Mouse (Mus musculus): ENCODE results near the gene Arl11. TPM values are rescaled to one million over a fixed set of nuclear protein-coding genes. Genes with fewer than 3 reads are reported as not detected.
"Not testable (repeated sequence)": the region's sequence is repeated elsewhere in the genome, so short reads cannot be mapped to it uniquely, and the experiment has no call there.

Gene Arl11
- total and polyA plus RNA-seq, 3 experiments = not detected

DNA sequence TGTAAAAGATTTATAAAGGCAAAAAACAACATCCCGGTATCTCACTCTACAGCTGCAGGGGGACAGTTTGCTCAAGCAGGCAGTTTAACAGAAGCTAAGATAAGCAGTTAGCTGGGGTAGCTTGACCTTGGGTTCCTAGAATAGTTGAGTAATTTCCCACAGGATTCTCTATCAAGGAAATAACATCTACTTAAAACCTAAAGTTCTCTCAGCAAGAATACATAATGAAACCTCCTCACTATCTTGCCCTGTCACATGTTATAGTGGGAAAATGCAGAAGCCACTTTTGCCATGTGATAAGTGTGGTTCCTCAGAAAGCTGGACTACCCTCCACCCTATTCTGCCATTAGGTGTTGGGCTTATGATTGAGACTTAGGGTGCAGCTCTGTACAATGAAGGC lies 13.2 kb downstream of the Arl11 start:
- DNase-seq (ENCODE audit: low spot score) = no peak
- ATAC-seq (ENCODE audit: extremely low read depth, insufficient number of reproducible peaks, low FRiP score, poor library complexity, severe bottlenecking) = peak; percentile 60
- peaks cover 2% of the 10 kb centered on the region; the same call in 1 of the 2 replicates for H3K27me3 ChIP-seq (ENCODE audit: insufficient read depth, low read length)
- H3K36me3 ChIP-seq (replicated peaks) = no peaks in the 10 kb centered on the region
- no peak overlapping the region for H3K4me3 ChIP-seq (ENCODE audit: low read depth, low read length)
- TF ChIP-seq GATA2 (IDR thresholded peaks at IDR 0.05; ENCODE audit: borderline replicate concordance, low read depth, low read length) = no peak
- TF ChIP-seq GATA1 (IDR thresholded peaks at IDR 0.05; ENCODE audit: borderline replicate concordance, low read length) = no peak
- TF ChIP-seq POLR2AphosphoS5 (IDR thresholded peaks at IDR 0.05; ENCODE audit: insufficient replicate concordance, low read depth, low read length) = no peak
- no peak for TF ChIP-seq TAL1 (conservative IDR thresholded peaks at IDR 0.05; ENCODE audit: low read depth, low read length)
- no peak for TF ChIP-seq CTCF (IDR thresholded peaks at IDR 0.05; ENCODE audit: low read depth, low read length)
- no peaks in the 10 kb centered on the region; the same call in 1 of the 2 replicates for H3K9me3 ChIP-seq (replicated peaks)
- H3K4me1 ChIP-seq (ENCODE audit: insufficient read depth, low read depth, low read length) = peaks cover 18% of the 10 kb centered on the region

DNA sequence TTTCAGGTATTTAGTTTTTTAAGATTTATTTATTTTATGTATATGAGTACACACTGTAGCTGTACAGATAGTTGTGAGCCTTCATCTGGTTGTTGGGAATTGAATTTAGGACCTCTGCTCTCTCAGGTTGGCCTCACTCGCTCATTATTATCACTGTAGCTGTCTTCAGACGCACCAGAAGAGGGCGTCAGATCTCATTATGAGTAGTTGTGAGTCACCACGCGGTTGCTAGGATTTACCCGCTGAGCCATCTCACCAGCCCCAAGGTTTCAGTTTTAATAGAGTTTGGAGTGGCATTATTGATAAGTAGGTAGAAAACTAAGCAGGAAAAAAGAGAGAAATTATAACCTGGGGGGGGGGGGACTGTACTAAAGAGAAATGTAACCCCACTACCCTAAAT lies 17.5 kb downstream of the Arl11 start:
- not testable (repeated sequence) for H3K27me3 ChIP-seq (ENCODE audit: insufficient read depth, low read length); H3K9me3 ChIP-seq (replicated peaks); H3K4me3 ChIP-seq (ENCODE audit: low read depth, low read length); ATAC-seq (ENCODE audit: extremely low read depth, insufficient number of reproducible peaks, low FRiP score, poor library complexity, severe bottlenecking); H3K36me3 ChIP-seq (replicated peaks); DNase-seq (ENCODE audit: low spot score)
- peaks cover 10% of the 10 kb centered on the region for H3K4me1 ChIP-seq (ENCODE audit: insufficient read depth, low read depth, low read length)

DNA sequence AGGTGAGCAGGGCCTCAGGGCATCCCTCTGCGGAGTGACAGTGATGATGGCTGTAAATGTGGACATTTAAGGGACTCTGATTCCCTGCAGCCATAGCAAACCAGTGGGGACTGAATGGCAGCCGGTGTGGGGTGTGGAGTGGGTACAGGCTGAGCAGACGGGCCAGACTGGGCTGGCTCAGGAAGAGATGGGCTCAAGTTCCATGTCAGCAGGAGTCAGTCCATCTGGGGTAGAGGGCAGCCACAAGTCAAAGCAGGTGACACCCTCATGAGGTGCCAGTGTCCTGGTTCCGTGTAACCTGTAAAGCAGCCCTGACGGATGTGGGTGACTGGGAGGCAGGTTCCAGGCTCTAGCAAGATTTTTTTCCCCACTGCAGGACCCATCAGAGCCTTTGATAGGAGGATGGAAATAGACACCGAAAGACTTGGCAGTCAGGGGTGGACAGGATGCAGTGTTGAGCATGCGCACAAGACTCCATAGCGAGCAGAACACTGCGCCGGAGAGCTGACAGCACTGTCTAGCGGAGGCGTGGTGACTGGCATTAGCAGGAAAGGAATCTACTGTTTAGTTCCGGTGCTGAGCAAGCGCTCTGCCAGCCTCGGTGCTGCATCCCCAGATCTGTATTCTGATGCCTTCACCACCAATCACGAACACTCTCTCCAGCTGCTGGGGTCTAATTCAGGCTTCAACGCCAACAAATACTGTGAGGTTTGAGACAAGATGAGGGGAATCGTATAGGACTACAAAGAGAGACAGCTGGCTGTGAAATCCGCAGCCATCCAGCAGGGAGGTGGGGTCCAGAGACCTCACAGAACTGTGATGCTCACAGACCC lies 18.3 kb downstream of the Arl11 start:
- no peak for DNase-seq (ENCODE audit: low spot score)
- H3K4me1 ChIP-seq (ENCODE audit: insufficient read depth, low read depth, low read length) = peaks cover 10% of the 10 kb centered on the region
- H3K9me3 ChIP-seq (replicated peaks) = no peaks in the 10 kb centered on the region
- TF ChIP-seq CTCF (IDR thresholded peaks at IDR 0.05; ENCODE audit: low read depth, low read length) = no peak
- no peak for TF ChIP-seq GATA2 (IDR thresholded peaks at IDR 0.05; ENCODE audit: borderline replicate concordance, low read depth, low read length)
- no peak for TF ChIP-seq TAL1 (conservative IDR thresholded peaks at IDR 0.05; ENCODE audit: low read depth, low read length)
- no peak for TF ChIP-seq POLR2AphosphoS5 (IDR thresholded peaks at IDR 0.05; ENCODE audit: insufficient replicate concordance, low read depth, low read length)
- TF ChIP-seq GATA1 (IDR thresholded peaks at IDR 0.05; ENCODE audit: borderline replicate concordance, low read length) = no peak
- peaks cover 8% of the 10 kb centered on the region; the same call in 1 of the 2 replicates for H3K27me3 ChIP-seq (ENCODE audit: insufficient read depth, low read length)
- no peak overlapping the region for H3K4me3 ChIP-seq (ENCODE audit: low read depth, low read length)
- no peak for ATAC-seq (ENCODE audit: extremely low read depth, insufficient number of reproducible peaks, low FRiP score, poor library complexity, severe bottlenecking)
- no peaks in the 10 kb centered on the region for H3K36me3 ChIP-seq (replicated peaks)

DNA sequence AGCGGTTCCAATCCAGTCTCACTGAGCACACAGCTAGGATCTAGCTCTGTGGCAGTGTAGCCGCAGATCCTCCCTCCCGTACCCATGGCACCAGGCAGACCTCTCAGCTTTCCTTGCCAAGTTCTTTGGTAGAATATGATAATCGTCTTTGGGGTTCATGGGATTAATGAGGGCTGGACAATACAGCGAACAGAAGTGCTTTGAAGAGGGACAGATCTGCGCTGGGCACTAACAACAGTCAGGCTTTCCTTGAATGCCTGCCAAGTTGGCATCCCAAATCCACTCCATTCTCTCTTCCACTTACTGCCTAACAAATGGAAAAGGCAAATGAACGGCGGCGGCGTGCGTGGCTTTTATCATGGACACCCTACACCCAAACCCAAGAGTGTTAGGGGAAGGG lies 21.0 kb downstream of the Arl11 start:
- H3K4me3 ChIP-seq (ENCODE audit: low read depth, low read length) = no peak overlapping the region
- H3K36me3 ChIP-seq (replicated peaks) = no peaks in the 10 kb centered on the region
- H3K4me1 ChIP-seq (ENCODE audit: insufficient read depth, low read depth, low read length) = peaks cover 6% of the 10 kb centered on the region
- no peaks in the 10 kb centered on the region for H3K9me3 ChIP-seq (replicated peaks)
- ATAC-seq (ENCODE audit: extremely low read depth, insufficient number of reproducible peaks, low FRiP score, poor library complexity, severe bottlenecking) (no peak), DNase-seq (ENCODE audit: low spot score) (no peak)
- peaks cover 8% of the 10 kb centered on the region; the same call in 1 of the 2 replicates for H3K27me3 ChIP-seq (ENCODE audit: insufficient read depth, low read length)
- no peak for TF ChIP-seq GATA2 (IDR thresholded peaks at IDR 0.05; ENCODE audit: borderline replicate concordance, low read depth, low read length)
- TF ChIP-seq CTCF (IDR thresholded peaks at IDR 0.05; ENCODE audit: low read depth, low read length) = no peak
- TF ChIP-seq GATA1 (IDR thresholded peaks at IDR 0.05; ENCODE audit: borderline replicate concordance, low read length) = no peak
- TF ChIP-seq POLR2AphosphoS5 (IDR thresholded peaks at IDR 0.05; ENCODE audit: insufficient replicate concordance, low read depth, low read length) = no peak
- no peak for TF ChIP-seq TAL1 (conservative IDR thresholded peaks at IDR 0.05; ENCODE audit: low read depth, low read length)

DNA sequence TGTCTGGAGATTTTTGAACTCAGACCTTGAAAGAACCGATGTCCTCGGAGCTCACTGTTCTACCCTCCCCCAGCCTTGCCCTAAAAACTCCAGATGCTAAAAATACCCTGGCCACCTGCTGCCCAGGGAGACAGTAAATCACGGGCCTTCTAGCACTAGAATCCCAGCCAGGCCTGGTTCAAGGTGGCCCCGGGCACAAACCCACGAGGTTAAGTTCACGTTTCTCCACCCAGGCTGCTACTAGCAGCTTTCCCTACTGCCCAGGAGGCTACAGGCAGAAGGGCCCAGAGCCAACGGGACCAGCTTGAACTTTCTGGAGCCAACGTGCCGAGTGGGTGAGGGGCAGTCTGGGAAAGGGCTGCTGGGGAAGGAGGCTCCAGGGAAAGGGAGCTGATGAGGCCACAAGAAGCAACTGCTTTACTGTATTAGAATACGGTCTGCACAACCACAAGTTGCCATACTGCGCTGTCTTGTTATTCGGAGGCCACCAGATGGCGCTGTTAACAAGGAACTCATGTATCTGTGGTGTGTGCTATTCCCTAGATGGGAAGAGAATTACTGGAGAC lies 21.5 kb downstream of the Arl11 start:
- Histone ChIP-seq H3K4me1 (ENCODE audit: insufficient read depth, low read depth, low read length) (peaks cover 6% of the 10 kb centered on the region), H3K36me3 (replicated peaks) (no peaks in the 10 kb centered on the region), H3K9me3 (replicated peaks) (no peaks in the 10 kb centered on the region), H3K4me3 (ENCODE audit: low read depth, low read length) (no peak overlapping the region), H3K27me3 (ENCODE audit: insufficient read depth, low read length) (peaks cover 8% of the 10 kb centered on the region; the same call in 1 of the 2 replicates)
- peak; percentile 37 for DNase-seq (ENCODE audit: low spot score)
- ATAC-seq (ENCODE audit: extremely low read depth, insufficient number of reproducible peaks, low FRiP score, poor library complexity, severe bottlenecking) = 0 out of 2 replicates have a peak, but pooled peaks have one; percentile 49
- TF ChIP-seq CTCF (IDR thresholded peaks at IDR 0.05; ENCODE audit: low read depth, low read length) = peak; percentile 56
- TF ChIP-seq GATA2 (IDR thresholded peaks at IDR 0.05; ENCODE audit: borderline replicate concordance, low read depth, low read length) = no peak
- TF ChIP-seq GATA1 (IDR thresholded peaks at IDR 0.05; ENCODE audit: borderline replicate concordance, low read length) = no peak
- TF ChIP-seq POLR2AphosphoS5 (IDR thresholded peaks at IDR 0.05; ENCODE audit: insufficient replicate concordance, low read depth, low read length) = no peak
- TF ChIP-seq TAL1 (conservative IDR thresholded peaks at IDR 0.05; ENCODE audit: low read depth, low read length) = no peak

DNA sequence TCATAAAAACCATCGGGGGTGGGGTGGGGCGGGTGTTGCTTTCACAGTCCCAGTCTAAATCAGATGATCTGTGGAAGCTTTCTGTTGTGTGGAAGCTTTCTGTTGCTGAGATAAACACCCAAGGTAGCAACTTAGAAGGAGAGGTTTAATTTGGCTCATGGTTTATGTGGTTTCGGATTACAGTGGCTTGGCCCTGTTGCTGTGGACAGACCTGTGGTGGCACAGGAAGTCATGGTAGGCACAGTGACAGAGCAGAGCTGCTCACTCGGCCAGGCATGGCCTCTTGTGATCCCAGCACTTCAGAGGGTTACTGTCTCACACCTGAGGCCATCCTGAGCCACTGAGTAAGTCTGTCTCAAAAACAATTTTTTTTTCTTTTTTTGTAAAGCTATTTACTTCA lies 29.8 kb downstream of the Arl11 start:
- no peak for ATAC-seq (ENCODE audit: extremely low read depth, insufficient number of reproducible peaks, low FRiP score, poor library complexity, severe bottlenecking)
- no peak for TF ChIP-seq GATA2 (IDR thresholded peaks at IDR 0.05; ENCODE audit: borderline replicate concordance, low read depth, low read length)
- TF ChIP-seq GATA1 (IDR thresholded peaks at IDR 0.05; ENCODE audit: borderline replicate concordance, low read length) = no peak
- no peak for TF ChIP-seq TAL1 (conservative IDR thresholded peaks at IDR 0.05; ENCODE audit: low read depth, low read length)
- TF ChIP-seq CTCF (IDR thresholded peaks at IDR 0.05; ENCODE audit: low read depth, low read length) = no peak
- TF ChIP-seq POLR2AphosphoS5 (IDR thresholded peaks at IDR 0.05; ENCODE audit: insufficient replicate concordance, low read depth, low read length) = no peak
- H3K4me1 ChIP-seq (ENCODE audit: insufficient read depth, low read depth, low read length) = no peaks in the 10 kb centered on the region

More for the DNA sequence above, 29.8 kb downstream of the Arl11 start:
- no peak for DNase-seq (ENCODE audit: low spot score)
- H3K4me3 ChIP-seq (ENCODE audit: low read depth, low read length) = no peak overlapping the region
- H3K27me3 ChIP-seq (ENCODE audit: insufficient read depth, low read length) = no peaks in the 10 kb centered on the region
- H3K36me3 ChIP-seq (replicated peaks) = no peaks in the 10 kb centered on the region
- no peaks in the 10 kb centered on the region for H3K9me3 ChIP-seq (replicated peaks)
